Mouse (Mus musculus): Measurements from ENCODE around the gene Sidt1.

- TF ChIP-seq CTCF (conservative IDR thresholded peaks at IDR 0.05; ENCODE audit: low read length) (no peak), NANOG (IDR thresholded peaks at IDR 0.05; ENCODE audit: borderline replicate concordance, low read length) (no peak), POU5F1 (IDR thresholded peaks at IDR 0.05; ENCODE audit: borderline replicate concordance, low read length) (no peak)
These were observed 117.5 kb downstream of the Sidt1 start for GRCm38 (mm10) chr16:44215513-44215912.

Data from E14TG2a.4 (cell line).